Mouse (Mus musculus): ENCODE data around the gene Usp24. TPM values are rescaled to one million over a fixed set of nuclear protein-coding genes. Genes with fewer than 3 reads are reported as not detected.

The Usp24 gene
- total RNA-seq (2012; rRNA removed) (26.9 and 27.0 TPM in 2 replicates), polyA plus RNA-seq (2012; ENCODE audit: insufficient read depth in 1 of 2, insufficient read length in 2 of 2, low read depth in 1 of 2, low replicate concordance in 2 of 2, missing spikeins in 1 of 2) (10 to 100 TPM; 31.9 to 40.8 TPM)

- Histone ChIP-seq H3K27ac (ENCODE audit: control insufficient read depth, low read depth, low read length) (peak within 1 kb of the TSS; percentile 78), H3K9me3 (replicated peaks; ENCODE audit: insufficient read depth, low read length) (no peaks in the 10 kb centered on the region), H3K27me3 (ENCODE audit: control insufficient read depth in 1 of 2, insufficient read depth in 2 of 2, low read length in 2 of 2) (no peaks in the 10 kb centered on the region), H3K36me3 (ENCODE audit: control insufficient read depth in 1 of 2, insufficient read depth in 2 of 2, low read length in 2 of 2) (peaks cover 10 to 30% of the 10 kb centered on the region in 2 experiments), H3K9ac (ENCODE audit: control insufficient read depth, low read depth, low read length, poor library complexity, severe bottlenecking) (peak within 1 kb of the TSS; percentile 99), H3K4me3 (ENCODE audit: control insufficient read depth in 1 of 2, insufficient read depth in 1 of 2, low read depth in 2 of 2, low read length in 2 of 2) (peak within 1 kb of the TSS; percentile 97 to 98), H3K4me1 (ENCODE audit: control insufficient read depth in 1 of 2, insufficient read depth in 2 of 2, low read length in 2 of 2) (peaks cover 12 to 13% of the 10 kb centered on the region in 2 experiments), H3K79me2 (ENCODE audit: control insufficient read depth, insufficient read depth, low read length, poor library complexity) (peaks cover 50% of the 10 kb centered on the region)
- DNase-seq (ENCODE audit: low read depth, low spot score), result peak; percentile 70
- TF ChIP-seq BHLHE40 (IDR thresholded peaks at IDR 0.05; ENCODE audit: borderline replicate concordance, low read depth, low read length) (no peak; the same call in 1 of the 2 replicates), UBTF (IDR thresholded peaks at IDR 0.05; ENCODE audit: borderline replicate concordance, insufficient read depth, low read depth, low read length) (0 out of 2 replicates have a peak, but pooled peaks have one; percentile 6), HCFC1 (IDR thresholded peaks at IDR 0.05; ENCODE audit: low read depth, low read length) (peak; percentile 27; the same call in 1 of the 2 replicates), RAD21 (IDR thresholded peaks at IDR 0.05; ENCODE audit: low read depth, low read length) (no peak), MYB (IDR thresholded peaks at IDR 0.05; ENCODE audit: low read depth, low read length) (no peak), NELFE (IDR thresholded peaks at IDR 0.05; ENCODE audit: low read depth, low read length) (peak; percentile 87), EP300 (IDR thresholded peaks at IDR 0.05; ENCODE audit: low read depth in 1 of 2, low read length in 2 of 2) (no peak), KAT2A (conservative IDR thresholded peaks at IDR 0.05; ENCODE audit: low read depth, low read length) (no peak), SMC3 (IDR thresholded peaks at IDR 0.05; ENCODE audit: low read depth, low read length) (no peak), MAX (IDR thresholded peaks at IDR 0.05; ENCODE audit: low read length) (peak; percentile 59), ZNF384 (IDR thresholded peaks at IDR 0.05; ENCODE audit: low read depth, low read length) (no peak), ZC3H11A (IDR thresholded peaks at IDR 0.05; ENCODE audit: low read depth, low read length) (no peak), POLR2A (IDR thresholded peaks at IDR 0.05; ENCODE audit: control insufficient read depth in 1 of 2, insufficient read depth in 1 of 2, low read depth in 1 of 2, low read length in 2 of 2, poor library complexity in 1 of 2) (peak; percentile 83 to 88; a peak in 3 of 4 replicates), POLR2AphosphoS5 (IDR thresholded peaks at IDR 0.05; ENCODE audit: borderline replicate concordance, low read depth, low read length) (no peak), CHD1 (IDR thresholded peaks at IDR 0.05; ENCODE audit: low read depth, low read length) (no peak), RCOR1 (IDR thresholded peaks at IDR 0.05; ENCODE audit: low read depth, low read length) (no peak), GATA1 (IDR thresholded peaks at IDR 0.05; ENCODE audit: low read depth, low read length) (no peak), E2F4 (IDR thresholded peaks at IDR 0.05; ENCODE audit: borderline replicate concordance, low read depth, low read length) (no peak), USF1 (IDR thresholded peaks at IDR 0.05; ENCODE audit: low read depth, low read length) (no peak), MEF2A (IDR thresholded peaks at IDR 0.05; ENCODE audit: extremely low read depth, insufficient replicate concordance, low read depth, low read length, poor library complexity, severe bottlenecking) (no peak), CHD2 (IDR thresholded peaks at IDR 0.05; ENCODE audit: low read length) (no peak), TCF12 (IDR thresholded peaks at IDR 0.05; ENCODE audit: low read depth, low read length) (peak; percentile 48; the same call in 1 of the 2 replicates), MAZ (IDR thresholded peaks at IDR 0.05; ENCODE audit: low read depth, low read length) (peak; percentile 70; the same call in 1 of the 2 replicates), NRF1 (IDR thresholded peaks at IDR 0.05; ENCODE audit: insufficient read depth, low read depth, low read length, poor library complexity, severe bottlenecking) (no peak), USF2 (IDR thresholded peaks at IDR 0.05; ENCODE audit: borderline replicate concordance in 1 of 2, insufficient read depth in 1 of 2, low read depth in 1 of 2, low read length in 2 of 2) (no peak), JUND (IDR thresholded peaks at IDR 0.05; ENCODE audit: low read depth, low read length) (no peak), ZKSCAN1 (IDR thresholded peaks at IDR 0.05; ENCODE audit: low read depth, low read length) (no peak), CTCF (IDR thresholded peaks at IDR 0.05 in 2 of 3, conservative IDR thresholded peaks at IDR 0.05 in 1 of 3; ENCODE audit: control insufficient read depth in 1 of 3, insufficient read depth in 1 of 3, low read depth in 2 of 3, low read length in 3 of 3, poor library complexity in 1 of 3, severe bottlenecking in 1 of 3) (no peak), SIN3A (IDR thresholded peaks at IDR 0.05; ENCODE audit: low read length) (peak; percentile 47; the same call in 1 of the 2 replicates), ZMIZ1 (IDR thresholded peaks at IDR 0.05; ENCODE audit: low read depth, low read length) (0 out of 2 replicates have a peak, but pooled peaks have one; percentile 29), ETS1 (IDR thresholded peaks at IDR 0.05; ENCODE audit: low read depth, low read length) (no peak), ELF1 (IDR thresholded peaks at IDR 0.05; ENCODE audit: low read depth, low read length) (peak; percentile 84), MXI1 (IDR thresholded peaks at IDR 0.05; ENCODE audit: low read depth, low read length) (no peak; the same call in none of the 2 replicates), POLR2AphosphoS2 (IDR thresholded peaks at IDR 0.05; ENCODE audit: low read length) (peak; percentile 28; the same call in 1 of the 2 replicates), MYC (IDR thresholded peaks at IDR 0.05; ENCODE audit: low read depth, low read length) (no peak), TAL1 (IDR thresholded peaks at IDR 0.05; ENCODE audit: low read length) (no peak), GABPA (IDR thresholded peaks at IDR 0.05; ENCODE audit: low read depth, low read length) (no peak)
Observed at GRCm38 (mm10) chr4:106315921-106316350, at the start of gene Usp24. Gene Usp24 (plus strand): TSS chr4:106316213.
